Mouse (Mus musculus) C2C12 (cell line): Measurements from ENCODE around the gene Cd9.

Experiments used
- CEBPB ChIP-seq: IDR thresholded peaks from one replicate; pipeline ENCODE4 v1.6.1; 2011; ENCODE audit warnings: low read depth, mild to moderate bottlenecking, control low read depth, moderate library complexity
- CTCF ChIP-seq: IDR thresholded peaks from one replicate; pipeline ENCODE4 v1.5.1; 2011; ENCODE audit not compliant: control insufficient read depth, insufficient read depth, insufficient read length
- MAX ChIP-seq: IDR thresholded peaks from one replicate; pipeline ENCODE4 v1.6.1; 2011; ENCODE audit warnings: mild to moderate bottlenecking, control low read depth
- USF1 ChIP-seq: IDR thresholded peaks from one replicate; pipeline ENCODE4 v1.6.1; 2011; ENCODE audit warnings: low read depth, mild to moderate bottlenecking, control low read depth, moderate library complexity

DNA sequence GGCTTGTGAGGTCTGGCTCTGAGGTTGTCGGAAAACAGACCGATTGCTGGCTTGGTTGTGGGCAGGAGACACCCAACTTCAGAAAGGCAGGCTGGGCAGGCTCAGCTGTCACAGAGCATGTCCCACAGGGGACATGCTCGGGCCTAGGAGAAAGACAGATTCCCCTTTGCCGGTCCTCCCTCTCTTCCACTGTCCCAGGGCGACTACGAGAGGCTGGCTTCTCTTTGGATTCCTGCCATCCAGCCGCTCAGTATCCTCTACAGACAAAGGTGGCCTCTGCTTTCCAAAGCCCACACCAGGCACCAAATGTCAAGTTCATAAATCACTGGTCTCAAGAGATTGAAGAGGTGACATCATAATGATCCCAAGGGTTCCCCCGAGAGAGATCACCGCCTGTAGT lies 2.6 kb downstream of the Cd9 start:
- TF ChIP-seq CTCF (no peak), USF1 (no peak), MAX (no peak), CEBPB (no peak)
